Mouse (Mus musculus) MEL (cell line): ENCODE data around the gene Abhd12. TPM values are rescaled to one million over a fixed set of nuclear protein-coding genes. Genes with fewer than 3 reads are reported as not detected.
A peak's percentile ranks its signal among the peaks of the same experiment; 100 is the strongest.

Experiments used
- DNase-seq: peaks from one replicate; pipeline ENCODE4 v3.0.0; 2011; ENCODE audit warnings: low read depth, low spot score
- H3K27ac ChIP-seq: 2 replicates; pipeline ENCODE4 v1.5.1; 2012; ENCODE audit warnings: low read depth, mild to moderate bottlenecking, control low read depth, low read length, moderate library complexity; ENCODE audit not compliant: control insufficient read depth
- H3K27me3 ChIP-seq, 2 experiments: fragments of 150-350 bp in 1 of 2; sonication (generic) in 1 of 2; 2 replicates each; pipeline ENCODE4 v1.6.1; 2012; ENCODE audit warnings: low read length in 2 of 2, mild to moderate bottlenecking in 2 of 2, improper control_type of control experiment in 1 of 2, moderate library complexity in 1 of 2; ENCODE audit not compliant: insufficient read depth in 2 of 2, control insufficient read depth in 1 of 2
- H3K36me3 ChIP-seq, 2 experiments: 2 replicates each; pipeline ENCODE4 v1.6.1; 2012 to 2014; ENCODE audit warnings: low read length in 2 of 2, improper control_type of control experiment in 1 of 2, inconsistent platforms in 1 of 2, mild to moderate bottlenecking in 1 of 2; ENCODE audit not compliant: insufficient read depth in 2 of 2, control insufficient read depth in 1 of 2
- H3K4me1 ChIP-seq, 2 experiments: fragments of 150-350 bp in 1 of 2; sonication (generic) in 1 of 2; 2 replicates each; pipeline ENCODE4 v1.6.1; 2012; ENCODE audit warnings: low read length in 2 of 2, improper control_type of control experiment in 1 of 2, mild to moderate bottlenecking in 1 of 2; ENCODE audit not compliant: insufficient read depth in 2 of 2, control insufficient read depth in 1 of 2
- H3K4me3 ChIP-seq, 2 experiments: fragments of 150-350 bp in 1 of 2; sonication (generic) in 1 of 2; 2 replicates each; pipeline ENCODE4 v1.5.1; 2012; ENCODE audit warnings: low read depth in 2 of 2, low read length in 2 of 2, mild to moderate bottlenecking in 2 of 2, moderate library complexity in 2 of 2, control low read depth in 1 of 2, improper control_type of control experiment in 1 of 2; ENCODE audit not compliant: control insufficient read depth in 1 of 2, insufficient read depth in 1 of 2
- H3K79me2 ChIP-seq: 2 replicates; pipeline ENCODE4 v1.6.1; 2012; ENCODE audit warnings: mild to moderate bottlenecking, low read length, moderate library complexity; ENCODE audit not compliant: control insufficient read depth, poor library complexity, insufficient read depth
- H3K9ac ChIP-seq: 2 replicates; pipeline ENCODE4 v1.6.1; 2012; ENCODE audit warnings: low read depth, mild to moderate bottlenecking, control low read depth, low read length, moderate library complexity; ENCODE audit not compliant: control insufficient read depth, poor library complexity, severe bottlenecking
- H3K9me3 ChIP-seq: fragments of 150-350 bp; sonication (generic); replicated peaks from 2 replicates; pipeline ENCODE4 v1.6.1; 2012; ENCODE audit warnings: mild to moderate bottlenecking, low read length, improper control_type of control experiment, moderate library complexity; ENCODE audit not compliant: insufficient read depth
- BHLHE40 ChIP-seq: IDR thresholded peaks from 2 replicates; pipeline ENCODE4 v1.6.1; 2012; ENCODE audit warnings: low read depth, mild to moderate bottlenecking, inconsistent platforms, low read length, improper control_type of control experiment, borderline replicate concordance
- CHD1 ChIP-seq: IDR thresholded peaks from 2 replicates; pipeline ENCODE4 v1.6.1; 2012; ENCODE audit warnings: low read depth, mild to moderate bottlenecking, inconsistent platforms, low read length, improper control_type of control experiment
- E2F4 ChIP-seq: IDR thresholded peaks from 2 replicates; pipeline ENCODE4 v1.6.1; 2011; ENCODE audit warnings: low read depth, low read length, improper control_type of control experiment, borderline replicate concordance
- EP300 ChIP-seq, 2 experiments: IDR thresholded peaks; 2 replicates each; pipeline ENCODE4 v1.6.1; 2011; ENCODE audit warnings: improper control_type of control experiment in 2 of 2, low read length in 2 of 2, low read depth in 1 of 2, mild to moderate bottlenecking in 1 of 2
- ETS1 ChIP-seq: IDR thresholded peaks from 2 replicates; pipeline ENCODE4 v1.6.1; 2012; ENCODE audit warnings: low read depth, mild to moderate bottlenecking, inconsistent platforms, low read length, improper control_type of control experiment, moderate library complexity
- GATA1 ChIP-seq: IDR thresholded peaks from 2 replicates; pipeline ENCODE4 v1.6.1; 2011; ENCODE audit warnings: low read depth, low read length, improper control_type of control experiment
- MAZ ChIP-seq: IDR thresholded peaks from 2 replicates; pipeline ENCODE4 v1.6.1; 2012; ENCODE audit warnings: low read depth, mild to moderate bottlenecking, inconsistent platforms, low read length, improper control_type of control experiment
- MYC ChIP-seq: IDR thresholded peaks from 2 replicates; pipeline ENCODE4 v1.6.1; 2011; ENCODE audit warnings: low read depth, mild to moderate bottlenecking, low read length, improper control_type of control experiment, moderate library complexity
- NRF1 ChIP-seq: IDR thresholded peaks from 2 replicates; pipeline ENCODE4 v1.6.1; 2014; ENCODE audit warnings: low read depth, mild to moderate bottlenecking, inconsistent platforms, low read length, improper control_type of control experiment, moderate library complexity; ENCODE audit not compliant: poor library complexity, insufficient read depth, severe bottlenecking
- POLR2A ChIP-seq, 2 experiments: IDR thresholded peaks; 2 replicates each; pipeline ENCODE4 v1.6.1; 2011 to 2012; ENCODE audit warnings: low read length in 2 of 2, mild to moderate bottlenecking in 2 of 2, control low read depth in 1 of 2, improper control_type of control experiment in 1 of 2, low read depth in 1 of 2, moderate library complexity in 1 of 2; ENCODE audit not compliant: control insufficient read depth in 1 of 2, insufficient read depth in 1 of 2, poor library complexity in 1 of 2
- RAD21 ChIP-seq: IDR thresholded peaks from 2 replicates; pipeline ENCODE4 v1.6.1; 2011; ENCODE audit warnings: mild to moderate bottlenecking, low read depth, low read length, improper control_type of control experiment
- SIN3A ChIP-seq: IDR thresholded peaks from 2 replicates; pipeline ENCODE4 v1.6.1; 2012; ENCODE audit warnings: low read length, improper control_type of control experiment, inconsistent platforms
- TBP ChIP-seq: IDR thresholded peaks from 2 replicates; pipeline ENCODE4 v1.8.0; 2011; ENCODE audit warnings: low read depth, low read length, improper control_type of control experiment
- TCF12 ChIP-seq: IDR thresholded peaks from 2 replicates; pipeline ENCODE4 v1.6.1; 2014; ENCODE audit warnings: low read depth, mild to moderate bottlenecking, inconsistent platforms, low read length, improper control_type of control experiment, moderate library complexity
- polyA plus RNA-seq, 2 experiments: library from polyadenylated mRNA; stranded (reverse) in 1 of 2; unstranded in 1 of 2; fragments of >175 nt in 1 of 2; fragments of >200 nt in 1 of 2; gene quantifications; 2 replicates each; pipeline versions ENCODE4 v1.2.1 to v1.2.4; 2012; ENCODE audit warnings: low replicate concordance in 2 of 2, low read depth in 1 of 2; ENCODE audit not compliant: insufficient read length in 2 of 2, insufficient read depth in 1 of 2, missing spikeins in 1 of 2
- total RNA-seq: library from RNA; depleted of rRNA; stranded (reverse); fragments of 300-350 nt; gene quantifications from 2 replicates; pipeline ENCODE4 v1.2.3, GENCODE M21; 2012

Gene Abhd12
- total and polyA plus RNA-seq, 3 experiments, result 23.7 to 29.4 TPM; not detected in 1

DNA sequence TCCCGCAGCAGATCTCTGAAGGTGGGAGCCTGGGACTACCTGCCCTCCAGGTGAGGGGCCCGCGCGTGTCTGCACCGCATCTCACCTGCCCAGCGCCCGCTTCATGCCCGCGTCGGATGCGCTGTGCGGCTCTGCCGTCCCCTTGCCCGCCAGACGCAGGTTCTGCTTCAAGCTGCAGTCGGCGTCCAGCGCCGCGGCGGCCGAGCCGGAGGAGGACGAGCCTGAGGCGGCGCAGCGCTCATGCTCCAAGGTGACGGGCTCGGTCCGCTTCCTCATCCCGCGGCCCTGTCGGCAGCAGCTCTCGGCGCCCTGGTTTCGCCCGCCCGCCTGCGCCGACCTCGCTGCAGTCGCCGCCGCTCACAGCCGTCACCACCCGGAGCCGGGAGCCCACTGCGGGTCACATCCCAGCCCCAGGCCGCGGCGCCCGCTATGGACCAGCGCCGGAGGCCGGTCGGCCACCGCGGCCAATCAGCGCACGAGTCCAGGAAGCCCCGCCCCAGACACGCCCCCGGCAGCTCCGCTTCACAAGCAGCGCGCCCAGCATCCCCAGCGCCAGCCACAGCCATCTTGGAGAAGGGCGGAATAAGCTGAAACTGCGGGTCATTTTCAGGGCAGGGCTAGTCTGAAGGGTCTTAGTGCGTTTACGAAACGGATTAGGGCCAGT lies at the start of gene Abhd12 (continued):
- TF ChIP-seq GATA1 (0 out of 2 replicates have a peak, but pooled peaks have one; percentile 6), TCF12 (peak; percentile 59), MYC (no peak), EP300 (IDR thresholded peaks at IDR 0.05; ENCODE audit: low read depth in 1 of 2, low read length in 2 of 2) (no peak)

DNA sequence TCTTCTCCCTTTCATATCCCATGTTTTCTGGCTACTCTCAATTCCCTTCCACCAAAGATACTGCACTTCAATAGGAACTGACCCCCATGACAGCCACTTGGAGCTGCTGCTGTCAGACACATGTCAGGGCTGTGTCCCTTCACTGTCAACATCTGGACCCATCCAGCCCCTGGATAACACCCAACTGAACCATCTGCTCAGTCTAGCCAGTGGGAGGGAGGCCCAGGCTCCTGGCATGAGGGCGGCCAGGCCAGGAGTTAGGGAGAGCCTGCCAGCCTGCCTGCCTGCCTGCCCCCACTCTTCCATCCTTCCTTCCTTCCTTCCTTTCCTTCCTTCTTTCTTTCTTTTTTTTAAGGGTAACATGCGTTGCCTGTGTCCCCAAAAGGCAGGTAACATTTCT lies 46.7 kb upstream of the Abhd12 start:
- DNase-seq, result no peak
- Histone ChIP-seq H3K36me3 (no peaks in the 10 kb centered on the region; a peak in 2 of 4 replicates), H3K79me2 (no peaks in the 10 kb centered on the region), H3K27ac (no peak overlapping the region), H3K27me3 (no peaks in the 10 kb centered on the region), H3K4me1 (no peaks in the 10 kb centered on the region), H3K4me3 (no peak overlapping the region), H3K9ac (no peak overlapping the region), H3K9me3 (no peaks in the 10 kb centered on the region)
- TF ChIP-seq BHLHE40 (no peak), ETS1 (no peak), NRF1 (no peak), RAD21 (no peak), POLR2A (IDR thresholded peaks at IDR 0.05; ENCODE audit: control insufficient read depth in 1 of 2, insufficient read depth in 1 of 2, low read depth in 1 of 2, low read length in 2 of 2, poor library complexity in 1 of 2) (no peak), E2F4 (no peak), CHD1 (no peak), MAZ (no peak)

DNA sequence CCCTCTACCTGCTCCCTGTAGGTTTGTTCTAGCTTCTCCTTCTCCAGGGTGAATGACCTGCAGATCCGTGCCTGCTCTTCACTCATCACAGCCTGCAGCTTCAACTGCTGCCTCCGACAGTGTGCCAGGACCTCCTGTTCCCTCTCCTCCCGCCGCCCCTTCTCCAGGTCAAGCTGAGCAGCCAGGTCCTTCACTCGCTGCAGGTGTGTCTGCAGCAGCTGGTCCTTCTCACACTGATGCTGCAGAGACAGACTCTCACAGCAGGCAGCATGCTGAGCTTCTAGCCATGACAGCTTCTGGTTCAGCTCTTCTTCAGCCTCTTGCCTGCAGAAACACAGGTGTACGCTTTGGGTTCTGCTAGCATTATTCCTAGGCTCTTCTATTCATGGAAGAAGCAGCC lies 45.5 kb upstream of the Abhd12 start:
- Histone ChIP-seq H3K9ac (no peak overlapping the region), H3K79me2 (no peaks in the 10 kb centered on the region), H3K27me3 (no peaks in the 10 kb centered on the region), H3K4me3 (no peak overlapping the region), H3K36me3 (no peaks in the 10 kb centered on the region; a peak in 2 of 4 replicates), H3K4me1 (no peaks in the 10 kb centered on the region), H3K9me3 (no peaks in the 10 kb centered on the region), H3K27ac (no peak overlapping the region)
- TF ChIP-seq TBP, result no peak
- no peak for TF ChIP-seq SIN3A
- TF ChIP-seq RAD21, result no peak
- no peak for DNase-seq
